Mouse (Mus musculus): ENCODE measurements around the gene Nos2.

DNA sequence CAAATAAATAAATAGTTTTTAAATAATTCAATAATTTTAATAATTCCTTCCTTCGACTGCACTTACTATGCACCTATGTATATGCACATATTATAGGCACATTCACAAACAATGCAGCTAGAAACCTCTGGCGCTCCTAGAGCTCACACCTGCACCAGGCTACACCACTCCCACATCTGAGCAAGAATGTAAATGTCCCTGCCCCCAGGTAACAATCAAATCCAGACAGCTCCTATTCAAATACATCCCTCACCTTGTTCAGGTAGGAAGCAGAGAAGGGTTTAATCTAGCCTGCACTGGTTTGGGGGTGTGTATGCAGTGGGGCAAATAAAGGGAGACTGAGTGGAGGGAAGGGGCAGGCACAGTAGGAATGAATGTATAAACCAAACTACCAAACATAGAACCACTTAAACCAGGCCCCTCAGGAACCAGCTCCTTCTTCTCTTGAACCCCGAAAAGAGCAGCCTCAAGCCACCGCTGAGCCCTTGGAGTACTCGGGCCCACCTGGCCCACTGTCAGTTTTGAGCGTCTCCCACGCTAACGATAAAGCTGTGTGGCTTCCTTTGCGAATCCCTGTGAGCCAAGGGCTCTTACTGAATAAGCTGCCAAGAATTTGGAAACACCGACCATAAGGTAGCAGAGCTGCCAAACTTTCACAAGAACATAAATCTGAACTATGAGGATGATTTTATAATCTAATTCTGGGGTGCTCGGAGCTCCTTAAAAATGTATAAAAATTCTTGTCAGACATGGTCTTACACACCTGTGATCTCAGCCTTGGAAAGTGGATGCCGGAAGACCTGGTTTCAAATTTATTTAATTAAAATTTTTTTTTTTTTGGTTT is 57.8 kb downstream of the Nos2 start:
- TF ChIP-seq CTCF (IDR thresholded peaks at IDR 0.05; ENCODE audit: low read depth, low read length) (no peak), POLR2A (IDR thresholded peaks at IDR 0.05; ENCODE audit: extremely low read depth, insufficient read depth, low read length) (no peak)

Data from liver, adult 2 months (tissue).